Mouse (Mus musculus) liver, adult 2 months (tissue): ENCODE data around the gene Slc23a2.

Source experiments
- CTCF ChIP-seq: fragments of 200-500 bp; IDR thresholded peaks from 2 replicates; pipeline ENCODE4 v1.5.1; 2011; ENCODE audit warnings: low read depth, low read length, control low read depth
- POLR2A ChIP-seq: fragments of 200-500 bp; IDR thresholded peaks from 2 replicates; pipeline ENCODE4 v1.6.1; 2011; ENCODE audit warnings: low read length, control low read depth; ENCODE audit not compliant: insufficient read depth; ENCODE audit errors: extremely low read depth

- TF ChIP-seq CTCF: no peak
- TF ChIP-seq POLR2A: no peak
These were observed 83.0 kb downstream of the Slc23a2 start for GRCm38 (mm10) chr2:132061884-132062283.
